Mouse (Mus musculus) layer of hippocampus, postnatal 36 days (tissue): Measurements from ENCODE around the gene Map3k11. TPM values are rescaled to one million over a fixed set of nuclear protein-coding genes. Genes with fewer than 3 reads are reported as not detected.

Source experiments
- DNase-seq, 2 experiments: peaks; one replicate each; pipeline ENCODE4 v3.0.0; 2022
- total RNA-seq, 2 experiments: library from RNA; stranded (reverse); gene quantifications; 2 replicates each; pipeline ENCODE4 v1.2.3; 2021

The Map3k11 gene
- total RNA-seq, 2 experiments from 2014 or later = 17.8 to 18.6 TPM

- no peak for DNase-seq
These were observed 22.7 kb downstream of the Map3k11 start for GRCm38 (mm10) chr19:5711218-5711617.

GRCm38 (mm10) chr19:5711907-5712460 lies 23.4 kb downstream of the Map3k11 start:
- DNase-seq = no peak

- no peak for DNase-seq
These were observed 24.7 kb downstream of the Map3k11 start for GRCm38 (mm10) chr19:5713255-5713654.

- DNase-seq = no peak
These were observed 25.2 kb downstream of the Map3k11 start for GRCm38 (mm10) chr19:5713730-5714129.

GRCm38 (mm10) chr19:5715793-5716688 lies 27.5 kb downstream of the Map3k11 start:
- DNase-seq = peak; percentile 50 to 51

GRCm38 (mm10) chr19:5716955-5717354 lies 28.4 kb downstream of the Map3k11 start:
- no peak for DNase-seq

- DNase-seq = no peak
These were observed 32.7 kb downstream of the Map3k11 start for GRCm38 (mm10) chr19:5721233-5721632.

- DNase-seq = no peak
These were observed 34.4 kb downstream of the Map3k11 start for GRCm38 (mm10) chr19:5722848-5723425.

- DNase-seq = no peak
These were observed 35.5 kb downstream of the Map3k11 start for GRCm38 (mm10) chr19:5723934-5724548.

GRCm38 (mm10) chr19:5724549-5724941 lies 36.0 kb downstream of the Map3k11 start:
- DNase-seq = no peak

- DNase-seq = no peak
These were observed 36.6 kb downstream of the Map3k11 start for GRCm38 (mm10) chr19:5725029-5725707.

- DNase-seq = no peak
These were observed 37.4 kb downstream of the Map3k11 start, which contains the start of gene Ehbp1l1 for GRCm38 (mm10) chr19:5725767-5726515. Ehbp1l1 (minus strand) TSS chr19:5726317.

GRCm38 (mm10) chr19:5726961-5727578 lies 38.5 kb downstream of the Map3k11 start:
- DNase-seq = no peak

GRCm38 (mm10) chr19:5727701-5728100 lies 39.2 kb downstream of the Map3k11 start:
- peak; percentile 83 for DNase-seq

GRCm38 (mm10) chr19:5728631-5729443 lies 40.3 kb downstream of the Map3k11 start:
- peak in 1 of 2 experiments; percentile 57 for DNase-seq

- DNase-seq = peak; percentile 81 to 82
These were observed 40.9 kb downstream of the Map3k11 start, which contains the start of gene Fam89b for GRCm38 (mm10) chr19:5729444-5729815. Fam89b (minus strand) TSS chr19:5729653.

GRCm38 (mm10) chr19:5730314-5731186 lies 42.0 kb downstream of the Map3k11 start:
- no peak for DNase-seq

GRCm38 (mm10) chr19:5731264-5731978 lies 42.9 kb downstream of the Map3k11 start:
- DNase-seq = peak; percentile 91
